In the genomic region with DNA sequence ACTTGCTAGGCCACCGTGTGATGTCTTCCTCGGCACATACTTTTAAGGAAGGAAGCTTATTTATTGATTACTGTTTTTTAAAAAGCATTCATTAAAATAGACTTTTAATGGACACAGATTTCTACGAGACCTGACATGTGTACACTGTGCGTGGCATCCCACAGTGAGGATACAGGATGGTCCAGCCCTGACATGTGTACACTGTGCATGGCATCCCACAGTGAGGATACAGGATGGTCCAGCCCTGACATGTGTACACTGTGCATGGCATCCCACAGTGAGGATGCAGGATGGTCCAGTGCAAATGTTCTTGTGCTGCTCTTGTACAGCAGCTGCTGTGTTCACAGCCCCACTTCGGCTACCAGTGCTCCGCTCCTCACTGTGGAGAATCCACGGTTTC, we compare ENCODE assay signal across 25 mouse cellular contexts. TPM values are rescaled to one million over a fixed set of nuclear protein-coding genes. Genes with fewer than 3 reads are reported as not detected.
A peak's percentile ranks its signal among the peaks of the same experiment; 100 is the strongest.
DNase-seq lines count a peak whose midpoint lies in the region; ATAC-seq lines count a peak whose summit lies in the region.
"Had no signal": no experiment of that assay in that cellular context is flagged by ENCODE, and none has a peak within 500 bp of the region (broad histone marks: within the 10 kb centered on the region; RNA-seq: fewer than 3 reads in every experiment).

No protein-coding gene starts in this region.

- no peaks in the 10 kb centered on the region for H3K27me3 ChIP-seq in hindbrain, embryonic 16.5 days (replicated peaks; ENCODE audit: control insufficient read depth, insufficient read depth, low read length)
- H3K27me3 ChIP-seq in hindbrain, embryonic 14.5 days (ENCODE audit: control insufficient read depth, insufficient read depth, low read length): no peaks in the 10 kb centered on the region
- H3K27me3 ChIP-seq in midbrain, embryonic 12.5 days: peaks cover 20% of the 10 kb centered on the region
- H3K27me3 ChIP-seq in midbrain, embryonic 14.5 days (ENCODE audit: control insufficient read depth, insufficient read depth, low read length): peaks cover 9% of the 10 kb centered on the region; the same call in 1 of the 2 replicates
- peaks cover 17% of the 10 kb centered on the region for H3K27me3 ChIP-seq in neural tube, embryonic 13.5 days
- H3K27me3 ChIP-seq in neural tube, embryonic 15.5 days (replicated peaks): 0 out of 2 replicates have a peak, but pooled peaks cover 13% of the 10 kb centered on the region
- H3K27me3 ChIP-seq: CH12.LX, Patski had no signal

- H3K36me3 ChIP-seq in hindbrain, embryonic 16.5 days (ENCODE audit: control insufficient read depth, insufficient read depth, low read length): 0 out of 2 replicates have a peak, but pooled peaks cover 3% of the 10 kb centered on the region
- peaks cover 1% of the 10 kb centered on the region; the same call in 1 of the 2 replicates for H3K36me3 ChIP-seq in hindbrain, embryonic 14.5 days (replicated peaks; ENCODE audit: control insufficient read depth, insufficient read depth)
- H3K36me3 ChIP-seq in midbrain, embryonic 12.5 days: peaks cover 8% of the 10 kb centered on the region; the same call in 1 of the 2 replicates
- 0 out of 2 replicates have a peak, but pooled peaks cover 5% of the 10 kb centered on the region for H3K36me3 ChIP-seq in midbrain, embryonic 14.5 days (ENCODE audit: control insufficient read depth, insufficient read depth, low read length)
- H3K36me3 ChIP-seq in neural tube, embryonic 13.5 days: peaks cover 16% of the 10 kb centered on the region
- H3K36me3 ChIP-seq in neural tube, embryonic 15.5 days: peaks cover 7% of the 10 kb centered on the region; the same call in 1 of the 2 replicates

- H3K4me1 ChIP-seq in hindbrain, embryonic 16.5 days (ENCODE audit: control insufficient read depth, insufficient read depth, low read depth, low read length): no peaks in the 10 kb centered on the region
- H3K4me1 ChIP-seq in hindbrain, embryonic 14.5 days (replicated peaks; ENCODE audit: control insufficient read depth, insufficient read depth, low read length): no peaks in the 10 kb centered on the region
- peaks cover 18% of the 10 kb centered on the region for H3K4me1 ChIP-seq in midbrain, embryonic 12.5 days
- 0 out of 2 replicates have a peak, but pooled peaks cover 6% of the 10 kb centered on the region for H3K4me1 ChIP-seq in midbrain, embryonic 14.5 days (ENCODE audit: control insufficient read depth, insufficient read depth, low read length)
- peaks cover 10% of the 10 kb centered on the region; the same call in 1 of the 2 replicates for H3K4me1 ChIP-seq in neural tube, embryonic 13.5 days (replicated peaks)
- 0 out of 2 replicates have a peak, but pooled peaks cover 4% of the 10 kb centered on the region for H3K4me1 ChIP-seq in neural tube, embryonic 15.5 days

- DNase-seq in hindbrain, embryonic 14.5 days (ENCODE audit: low spot score): no peak
- no peak for DNase-seq in midbrain, embryonic 14.5 days
- DNase-seq in neural tube, embryonic 10.5 days (ENCODE audit: extremely low spot score, low spot score): no peak
- DNase-seq: adrenal gland, postnatal 10 days; adrenal gland, postnatal 36 days; B cell, adult 2 months; cerebellum, adult 18-20 months; cerebellum, adult 9-10 months; cerebellum, postnatal 14 days; gastrocnemius, postnatal 10 days; gastrocnemius, postnatal 36 days; heart, adult 2 months had no signal

- no peak overlapping the region for H3K4me2 ChIP-seq in hindbrain, embryonic 16.5 days (ENCODE audit: low read length)
- no peak overlapping the region for H3K4me2 ChIP-seq in hindbrain, embryonic 14.5 days (replicated peaks)
- H3K4me2 ChIP-seq in midbrain, embryonic 12.5 days (replicated peaks): no peak overlapping the region
- H3K4me2 ChIP-seq in midbrain, embryonic 14.5 days (ENCODE audit: low read length): no peak overlapping the region
- H3K4me2 ChIP-seq in neural tube, embryonic 13.5 days: no peak overlapping the region
- H3K4me2 ChIP-seq in neural tube, embryonic 15.5 days: no peak overlapping the region
- H3K4me2 ChIP-seq: forebrain, embryonic 13.5 days; heart, embryonic 11.5 days; hindbrain, embryonic 13.5 days had no signal

- no peak overlapping the region for H3K9ac ChIP-seq in hindbrain, embryonic 16.5 days (ENCODE audit: low read depth, low read length)
- no peak overlapping the region for H3K9ac ChIP-seq in hindbrain, embryonic 14.5 days
- H3K9ac ChIP-seq in midbrain, embryonic 12.5 days (replicated peaks): no peak overlapping the region
- H3K9ac ChIP-seq in midbrain, embryonic 14.5 days (replicated peaks; ENCODE audit: low read length): no peak overlapping the region
- no peak overlapping the region for H3K9ac ChIP-seq in neural tube, embryonic 13.5 days
- no peak overlapping the region for H3K9ac ChIP-seq in neural tube, embryonic 15.5 days (replicated peaks)
- H3K9ac ChIP-seq: forebrain, embryonic 13.5 days; hindbrain, embryonic 13.5 days had no signal

- ATAC-seq in hindbrain, embryonic 16.5 days: 0 out of 2 replicates have a peak, but pooled peaks have one; percentile 35
- no peak for ATAC-seq in hindbrain, embryonic 14.5 days (ENCODE audit: low FRiP score)
- ATAC-seq in midbrain, embryonic 12.5 days (ENCODE audit: low FRiP score, low read depth): 0 out of 2 replicates have a peak, but pooled peaks have one; percentile 25
- ATAC-seq in midbrain, embryonic 14.5 days (ENCODE audit: low FRiP score, low TSS enrichment): no peak
- ATAC-seq in neural tube, embryonic 13.5 days (ENCODE audit: low read depth): 0 out of 2 replicates have a peak, but pooled peaks have one; percentile 57
- 0 out of 2 replicates have a peak, but pooled peaks have one; percentile 45 for ATAC-seq in neural tube, embryonic 15.5 days (ENCODE audit: low FRiP score)
- ATAC-seq: forebrain, embryonic 13.5 days; forebrain, embryonic 16.5 days; Patski had no signal

- WGBS in hindbrain, embryonic 16.5 days: 90% methylated on average over 7 of the region's 7 CpGs
- 86% methylated on average over 7 of the region's 7 CpGs for WGBS in hindbrain, embryonic 14.5 days
- WGBS in midbrain, embryonic 12.5 days: 94% methylated on average over 7 of the region's 7 CpGs
- 91% methylated on average over 7 of the region's 7 CpGs for WGBS in midbrain, embryonic 14.5 days
- WGBS in neural tube, embryonic 13.5 days: 86% methylated on average over 7 of the region's 7 CpGs
- 91% methylated on average over 7 of the region's 7 CpGs for WGBS in neural tube, embryonic 15.5 days

- H3K9me3 ChIP-seq in hindbrain, embryonic 16.5 days (ENCODE audit: control insufficient read depth, low read length): no peaks in the 10 kb centered on the region
- no peaks in the 10 kb centered on the region for H3K9me3 ChIP-seq in hindbrain, embryonic 14.5 days (ENCODE audit: control insufficient read depth, low read length)
- H3K9me3 ChIP-seq in midbrain, embryonic 12.5 days: no peaks in the 10 kb centered on the region
- no peaks in the 10 kb centered on the region for H3K9me3 ChIP-seq in midbrain, embryonic 14.5 days (ENCODE audit: control insufficient read depth, low read length)
- H3K9me3 ChIP-seq in neural tube, embryonic 13.5 days: no peaks in the 10 kb centered on the region
- no peaks in the 10 kb centered on the region for H3K9me3 ChIP-seq in neural tube, embryonic 15.5 days (replicated peaks)
- H3K9me3 ChIP-seq: forebrain, embryonic 10.5 days; forebrain, embryonic 13.5 days; G1E; hindbrain, embryonic 10.5 days; hindbrain, embryonic 13.5 days had no signal

- no peak overlapping the region for H3K27ac ChIP-seq in hindbrain, embryonic 16.5 days (ENCODE audit: low read depth, low read length)
- no peak overlapping the region for H3K27ac ChIP-seq in hindbrain, embryonic 14.5 days
- H3K27ac ChIP-seq in midbrain, embryonic 12.5 days (replicated peaks): no peak overlapping the region
- H3K27ac ChIP-seq in midbrain, embryonic 14.5 days (replicated peaks; ENCODE audit: low read depth, low read length): no peak overlapping the region
- no peak overlapping the region for H3K27ac ChIP-seq in neural tube, embryonic 13.5 days (replicated peaks)
- H3K27ac ChIP-seq in neural tube, embryonic 15.5 days (replicated peaks): no peak overlapping the region
- H3K27ac ChIP-seq: forebrain, embryonic 10.5 days; forebrain, embryonic 13.5 days; heart, adult 2 months; hindbrain, embryonic 10.5 days; hindbrain, embryonic 13.5 days had no signal

- H3K4me3 ChIP-seq in hindbrain, embryonic 16.5 days (ENCODE audit: low read length): no peak overlapping the region
- H3K4me3 ChIP-seq in hindbrain, embryonic 14.5 days (replicated peaks; ENCODE audit: low read length): no peak overlapping the region
- H3K4me3 ChIP-seq in midbrain, embryonic 12.5 days: no peak overlapping the region
- H3K4me3 ChIP-seq in midbrain, embryonic 14.5 days (replicated peaks; ENCODE audit: low read depth, low read length): no peak overlapping the region
- no peak overlapping the region for H3K4me3 ChIP-seq in neural tube, embryonic 13.5 days
- no peak overlapping the region for H3K4me3 ChIP-seq in neural tube, embryonic 15.5 days (replicated peaks)
- H3K4me3 ChIP-seq: forebrain, embryonic 10.5 days; forebrain, embryonic 13.5 days; heart, adult 2 months; hindbrain, embryonic 10.5 days; hindbrain, embryonic 13.5 days had no signal

RNA-seq across cellular contexts. Expression of gene Tmem260, which starts 56.6 kb away (rescaled TPM):
- polyA plus RNA-seq in hindbrain, embryonic 16.5 days (2015; fragmentation: Nextera tagmentation; extraction: Ambion mirVana): 13.7 and 16.1 TPM in 2 replicates
- 20.4 TPM in 2 replicates for polyA plus RNA-seq in hindbrain, embryonic 14.5 days (2014; fragmentation: Nextera tagmentation; extraction: Ambion mirVana)
- 29.1 and 30.4 TPM in 2 replicates for polyA plus RNA-seq in midbrain, embryonic 12.5 days (2016; fragmentation: Nextera tagmentation; extraction: Ambion mirVana)
- 18.7 and 27.3 TPM in 2 replicates for polyA plus RNA-seq in midbrain, embryonic 14.5 days (2014; fragmentation: Nextera tagmentation; extraction: Ambion mirVana)
- 17.9 and 20.1 TPM in 2 replicates for polyA plus RNA-seq in neural tube, embryonic 13.5 days (2015; fragmentation: Nextera tagmentation; extraction: Ambion mirVana)
- polyA plus RNA-seq in neural tube, embryonic 15.5 days (2015; fragmentation: Nextera tagmentation; extraction: Ambion mirVana): 14.6 and 15.3 TPM in 2 replicates

Comparison
In these comparisons a context has a peak if more than half of its experiments do, and no peak if none do; other contexts are left out.
1. ATAC-seq: peak in hindbrain, embryonic 16.5 days (single experiment), midbrain, embryonic 12.5 days (single experiment), neural tube, embryonic 13.5 days (single experiment) and neural tube, embryonic 15.5 days (single experiment); none in hindbrain, embryonic 14.5 days (single experiment) and midbrain, embryonic 14.5 days (single experiment).